Mouse (Mus musculus) midbrain, embryonic 12.5 days (tissue): Measurements from ENCODE around the gene Eif5. TPM values are rescaled to one million over a fixed set of nuclear protein-coding genes. Genes with fewer than 3 reads are reported as not detected.

Experiments used
- ATAC-seq: fragments of 200-750 bp; cut with Nextera tagmentation; 2 replicates; pipeline ENCODE4 v1.8.0; 2017; ENCODE audit warnings: low read depth, moderate TSS enrichment, moderate library complexity; ENCODE audit not compliant: low FRiP score
- H3K27ac ChIP-seq: fragments of 300-500 bp; sonication (generic); replicated peaks from 2 replicates; pipeline ENCODE4 v1.5.1; 2016; ENCODE audit warnings: mild to moderate bottlenecking
- H3K27me3 ChIP-seq: fragments of 300-500 bp; sonication (generic); 2 replicates; pipeline ENCODE4 v1.6.1; 2016; ENCODE audit warnings: mild to moderate bottlenecking
- H3K36me3 ChIP-seq: fragments of 300-500 bp; sonication (generic); 2 replicates; pipeline ENCODE4 v1.6.1; 2016
- H3K4me1 ChIP-seq: fragments of 300-500 bp; sonication (generic); 2 replicates; pipeline ENCODE4 v1.6.1; 2016
- H3K4me2 ChIP-seq: fragments of 300-500 bp; sonication (generic); replicated peaks from 2 replicates; pipeline ENCODE4 v1.6.1; 2016; ENCODE audit warnings: mild to moderate bottlenecking, moderate library complexity
- H3K4me3 ChIP-seq: fragments of 300-500 bp; sonication (generic); 2 replicates; pipeline ENCODE4 v1.5.1; 2016; ENCODE audit warnings: mild to moderate bottlenecking
- H3K9ac ChIP-seq: fragments of 300-500 bp; sonication (generic); replicated peaks from 2 replicates; pipeline ENCODE4 v1.6.1; 2016; ENCODE audit warnings: mild to moderate bottlenecking, moderate library complexity
- H3K9me3 ChIP-seq: fragments of 300-500 bp; sonication (generic); 2 replicates; pipeline ENCODE4 v1.6.1; 2016; ENCODE audit warnings: mild to moderate bottlenecking
- WGBS: fragments of 180-500 bp; shearing (Covaris S2); methylation state at CpG from one replicate; pipeline ENCODE4 v1.1.7; 2016; 5-methylcytosine and 5-hydroxymethylcytosine counted together
- polyA plus RNA-seq: library from polyadenylated mRNA; unstranded; fragments of >200 nt; fragmentation: Nextera tagmentation; extraction: Ambion mirVana; gene quantifications from 2 replicates; pipeline ENCODE4 v1.2.1, GENCODE M21; 2016

The Eif5 gene
- polyA plus RNA-seq, 1 experiment from 2014 or later: 692 TPM

- H3K9me3 ChIP-seq: peaks cover 5% of the 10 kb centered on the region; the same call in 1 of the 2 replicates
- 65% methylated on average over 8 of the region's 8 CpGs for WGBS
- no peak overlapping the region for H3K9ac ChIP-seq
- no peaks in the 10 kb centered on the region for H3K4me1 ChIP-seq
- no peak overlapping the region for H3K27ac ChIP-seq
- no peaks in the 10 kb centered on the region for H3K36me3 ChIP-seq
- no peak overlapping the region for H3K4me2 ChIP-seq
- ATAC-seq: no peak
- no peak overlapping the region for H3K4me3 ChIP-seq
- H3K27me3 ChIP-seq: no peaks in the 10 kb centered on the region
Measured at GRCm38 (mm10) chr12:111527643-111528281, 10.1 kb upstream of the Eif5 start.

- ATAC-seq: no peak
- WGBS: 29% methylated on average over 8 of the region's 8 CpGs
- no peak overlapping the region for H3K4me3 ChIP-seq
- no peak overlapping the region for H3K27ac ChIP-seq
- no peak overlapping the region for H3K9ac ChIP-seq
- no peaks in the 10 kb centered on the region for H3K9me3 ChIP-seq
- H3K4me2 ChIP-seq: no peak overlapping the region
- H3K4me1 ChIP-seq: no peaks in the 10 kb centered on the region
- H3K36me3 ChIP-seq: no peaks in the 10 kb centered on the region
- no peaks in the 10 kb centered on the region for H3K27me3 ChIP-seq
Measured at GRCm38 (mm10) chr12:111529192-111529591, 8.6 kb upstream of the Eif5 start.

GRCm38 (mm10) chr12:111533096-111533794 lies 4.6 kb upstream of the Eif5 start:
- Histone ChIP-seq H3K4me3 (no peak overlapping the region), H3K9me3 (no peaks in the 10 kb centered on the region), H3K27me3 (no peaks in the 10 kb centered on the region), H3K4me1 (peaks cover 10% of the 10 kb centered on the region), H3K27ac (no peak overlapping the region), H3K36me3 (no peaks in the 10 kb centered on the region), H3K4me2 (no peak overlapping the region), H3K9ac (no peak overlapping the region)
- ATAC-seq: no peak
- WGBS: 71% methylated on average over 11 of the region's 11 CpGs

GRCm38 (mm10) chr12:111535281-111535680 lies 2.5 kb upstream of the Eif5 start:
- H3K27ac ChIP-seq: no peak overlapping the region
- H3K9ac ChIP-seq: no peak overlapping the region
- WGBS: 71% methylated on average over 6 of the region's 6 CpGs
- ATAC-seq: no peak
- H3K9me3 ChIP-seq: no peaks in the 10 kb centered on the region
- peaks cover 11% of the 10 kb centered on the region for H3K36me3 ChIP-seq
- H3K4me3 ChIP-seq: no peak overlapping the region
- no peak overlapping the region for H3K4me2 ChIP-seq
- H3K4me1 ChIP-seq: peaks cover 22% of the 10 kb centered on the region
- H3K27me3 ChIP-seq: no peaks in the 10 kb centered on the region

- Histone ChIP-seq H3K4me2 (no peak overlapping the region), H3K4me1 (peaks cover 26% of the 10 kb centered on the region), H3K9ac (no peak overlapping the region), H3K9me3 (no peaks in the 10 kb centered on the region), H3K4me3 (no peak overlapping the region), H3K27ac (no peak overlapping the region), H3K27me3 (no peaks in the 10 kb centered on the region), H3K36me3 (peaks cover 16% of the 10 kb centered on the region)
- WGBS: 93% methylated on average over 5 of the region's 5 CpGs
- ATAC-seq: no peak
Measured at GRCm38 (mm10) chr12:111535762-111536161, 2.1 kb upstream of the Eif5 start.

GRCm38 (mm10) chr12:111536746-111537145 lies 1.1 kb upstream of the Eif5 start:
- peaks cover 26% of the 10 kb centered on the region for H3K36me3 ChIP-seq
- peak overlapping the region; percentile 88 for H3K9ac ChIP-seq
- H3K9me3 ChIP-seq: no peaks in the 10 kb centered on the region
- 38% methylated on average over 4 of the region's 4 CpGs for WGBS
- peak overlapping the region; percentile 97 for H3K4me3 ChIP-seq
- no peaks in the 10 kb centered on the region for H3K27me3 ChIP-seq
- H3K27ac ChIP-seq: no peak overlapping the region
- H3K4me1 ChIP-seq: peaks cover 30% of the 10 kb centered on the region
- no peak for ATAC-seq
- H3K4me2 ChIP-seq: peak overlapping the region; percentile 56

GRCm38 (mm10) chr12:111537341-111537740 lies 475 bp upstream of the Eif5 start:
- H3K9ac ChIP-seq: peak overlapping the region; percentile 88
- peaks cover 32% of the 10 kb centered on the region for H3K36me3 ChIP-seq
- H3K9me3 ChIP-seq: no peaks in the 10 kb centered on the region
- H3K4me2 ChIP-seq: peak overlapping the region; percentile 56
- ATAC-seq: peak; percentile 44
- H3K4me1 ChIP-seq: peaks cover 30% of the 10 kb centered on the region
- peak overlapping the region; percentile 97 for H3K4me3 ChIP-seq
- H3K27me3 ChIP-seq: no peaks in the 10 kb centered on the region
- H3K27ac ChIP-seq: peak overlapping the region; percentile 75
- WGBS: 0% methylated on average over 22 of the region's 22 CpGs

GRCm38 (mm10) chr12:111538292-111539040 lies 650 bp downstream of the Eif5 start:
- peak overlapping the region; percentile 96 for H3K9ac ChIP-seq
- peak; percentile 53 for ATAC-seq
- peaks cover 30% of the 10 kb centered on the region for H3K4me1 ChIP-seq
- H3K4me3 ChIP-seq: peak overlapping the region; percentile 97
- H3K9me3 ChIP-seq: no peaks in the 10 kb centered on the region
- under 1% methylated on average over 87 of the region's 111 CpGs for WGBS
- peak overlapping the region; percentile 85 for H3K4me2 ChIP-seq
- H3K27ac ChIP-seq: peak overlapping the region; percentile 98
- H3K27me3 ChIP-seq: no peaks in the 10 kb centered on the region
- peaks cover 43% of the 10 kb centered on the region for H3K36me3 ChIP-seq

GRCm38 (mm10) chr12:111539041-111539345 lies 1.2 kb downstream of the Eif5 start:
- no peak for ATAC-seq
- peak overlapping the region; percentile 98 for H3K27ac ChIP-seq
- H3K9ac ChIP-seq: peak overlapping the region; percentile 96
- H3K4me2 ChIP-seq: peak overlapping the region; percentile 85
- H3K9me3 ChIP-seq: no peaks in the 10 kb centered on the region
- H3K4me3 ChIP-seq: peak overlapping the region; percentile 97
- H3K27me3 ChIP-seq: no peaks in the 10 kb centered on the region
- H3K4me1 ChIP-seq: peaks cover 30% of the 10 kb centered on the region
- peaks cover 48% of the 10 kb centered on the region for H3K36me3 ChIP-seq
- under 1% methylated on average over 18 of the region's 18 CpGs for WGBS

- peaks cover 49% of the 10 kb centered on the region for H3K36me3 ChIP-seq
- H3K4me1 ChIP-seq: no peaks in the 10 kb centered on the region
- H3K27ac ChIP-seq: no peak overlapping the region
- whole genome bisulfite sequencing: 91% methylated on average over 3 of the region's 3 CpGs
- no peak overlapping the region for H3K9ac ChIP-seq
- no peaks in the 10 kb centered on the region for H3K9me3 ChIP-seq
- H3K4me3 ChIP-seq: no peak overlapping the region
- ATAC-seq: no peak
- no peaks in the 10 kb centered on the region for H3K27me3 ChIP-seq
- H3K4me2 ChIP-seq: no peak overlapping the region
Measured at GRCm38 (mm10) chr12:111547070-111547469, 9.3 kb downstream of the Eif5 start.

- peaks cover 33% of the 10 kb centered on the region for H3K36me3 ChIP-seq
Measured at GRCm38 (mm10) chr12:111548555-111549289, 10.9 kb downstream of the Eif5 start.

More at GRCm38 (mm10) chr12:111548555-111549289, 10.9 kb downstream of the Eif5 start:
- Histone ChIP-seq H3K4me3 (no peak overlapping the region), H3K9ac (no peak overlapping the region), H3K27me3 (no peaks in the 10 kb centered on the region), H3K4me1 (no peaks in the 10 kb centered on the region), H3K9me3 (no peaks in the 10 kb centered on the region), H3K27ac (no peak overlapping the region), H3K4me2 (no peak overlapping the region)
- no peak for ATAC-seq
- 55% methylated on average over 2 of the region's 2 CpGs for WGBS
